Mouse (Mus musculus): ENCODE results near the gene Ccnyl1. TPM values are rescaled to one million over a fixed set of nuclear protein-coding genes. Genes with fewer than 3 reads are reported as not detected.

Gene Ccnyl1
- polyA plus RNA-seq, 1 experiment from 2014 or later: 5.8 TPM

GRCm38 (mm10) chr1:64709891-64710290 is 19.6 kb downstream of the Ccnyl1 start:
- H3K36me3 ChIP-seq (replicated peaks): no peaks in the 10 kb centered on the region
- no peaks in the 10 kb centered on the region for H3K4me1 ChIP-seq
- no peaks in the 10 kb centered on the region for H3K27me3 ChIP-seq (replicated peaks)
- no peak overlapping the region for H3K27ac ChIP-seq
- H3K9ac ChIP-seq: no peak overlapping the region
- no peaks in the 10 kb centered on the region for H3K9me3 ChIP-seq
- no peak for ATAC-seq (replicated peaks)
- H3K4me3 ChIP-seq: no peak overlapping the region
- WGBS: 13% methylated on average over 2 of the region's 2 CpGs
- no peak overlapping the region for H3K4me2 ChIP-seq

- H3K27me3 ChIP-seq (replicated peaks): no peaks in the 10 kb centered on the region
- H3K27ac ChIP-seq: no peak overlapping the region
- H3K4me3 ChIP-seq: no peak overlapping the region
- 84% methylated on average over 14 of the region's 14 CpGs for WGBS
- no peaks in the 10 kb centered on the region for H3K36me3 ChIP-seq (replicated peaks)
- H3K4me2 ChIP-seq: no peak overlapping the region
- no peaks in the 10 kb centered on the region for H3K9me3 ChIP-seq
- no peak overlapping the region for H3K9ac ChIP-seq
- no peak for ATAC-seq (replicated peaks)
- H3K4me1 ChIP-seq: no peaks in the 10 kb centered on the region
Observed at GRCm38 (mm10) chr1:64712006-64712760, 21.9 kb downstream of the Ccnyl1 start.

GRCm38 (mm10) chr1:64715458-64715857 is 25.2 kb downstream of the Ccnyl1 start:
- Histone ChIP-seq H3K9ac (no peak overlapping the region), H3K4me2 (no peak overlapping the region), H3K4me1 (no peaks in the 10 kb centered on the region), H3K27me3 (replicated peaks) (no peaks in the 10 kb centered on the region), H3K4me3 (no peak overlapping the region), H3K9me3 (no peaks in the 10 kb centered on the region), H3K27ac (no peak overlapping the region), H3K36me3 (replicated peaks) (no peaks in the 10 kb centered on the region; the same call in 1 of the 2 replicates)
- no peak for ATAC-seq (replicated peaks)
- WGBS: 65% methylated on average over 2 of the region's 2 CpGs

GRCm38 (mm10) chr1:64716589-64717304 is 26.5 kb downstream of the Ccnyl1 start:
- no peaks in the 10 kb centered on the region for H3K9me3 ChIP-seq
- H3K4me1 ChIP-seq: 0 out of 2 replicates have a peak, but pooled peaks cover 4% of the 10 kb centered on the region
- H3K4me2 ChIP-seq: no peak overlapping the region
- no peak overlapping the region for H3K4me3 ChIP-seq
- H3K9ac ChIP-seq: no peak overlapping the region
- no peaks in the 10 kb centered on the region for H3K27me3 ChIP-seq (replicated peaks)
- peaks cover 1% of the 10 kb centered on the region; the same call in 1 of the 2 replicates for H3K36me3 ChIP-seq (replicated peaks)
- 89% methylated on average over 7 of the region's 7 CpGs for WGBS
- ATAC-seq (replicated peaks): no peak
- no peak overlapping the region for H3K27ac ChIP-seq

GRCm38 (mm10) chr1:64717504-64717903 is 27.2 kb downstream of the Ccnyl1 start:
- Histone ChIP-seq H3K4me1 (0 out of 2 replicates have a peak, but pooled peaks cover 4% of the 10 kb centered on the region), H3K27me3 (replicated peaks) (no peaks in the 10 kb centered on the region), H3K4me2 (no peak overlapping the region), H3K4me3 (no peak overlapping the region), H3K27ac (no peak overlapping the region), H3K9me3 (no peaks in the 10 kb centered on the region), H3K36me3 (replicated peaks) (peaks cover 7% of the 10 kb centered on the region; the same call in 1 of the 2 replicates), H3K9ac (no peak overlapping the region)
- ATAC-seq (replicated peaks): peak; percentile 84

- H3K27ac ChIP-seq: no peak overlapping the region
- H3K4me3 ChIP-seq: no peak overlapping the region
- ATAC-seq (replicated peaks): peak; percentile 56; the same call in 1 of the 2 replicates
- 54% methylated on average over 10 of the region's 10 CpGs for WGBS
- H3K4me1 ChIP-seq: 0 out of 2 replicates have a peak, but pooled peaks cover 4% of the 10 kb centered on the region
- peaks cover 12% of the 10 kb centered on the region; the same call in 1 of the 2 replicates for H3K36me3 ChIP-seq (replicated peaks)
- H3K27me3 ChIP-seq (replicated peaks): no peaks in the 10 kb centered on the region
- H3K9ac ChIP-seq: no peak overlapping the region
- H3K9me3 ChIP-seq: no peaks in the 10 kb centered on the region
- H3K4me2 ChIP-seq: no peak overlapping the region
Observed at GRCm38 (mm10) chr1:64721034-64721587, 30.9 kb downstream of the Ccnyl1 start.

- H3K9me3 ChIP-seq: no peaks in the 10 kb centered on the region
- no peak overlapping the region for H3K4me2 ChIP-seq
- no peak overlapping the region for H3K4me3 ChIP-seq
- H3K9ac ChIP-seq: no peak overlapping the region
- H3K4me1 ChIP-seq: peaks cover 12% of the 10 kb centered on the region
- no peak for ATAC-seq (replicated peaks)
- no peaks in the 10 kb centered on the region for H3K36me3 ChIP-seq (replicated peaks)
- 57% methylated on average over 4 of the region's 4 CpGs for WGBS
- peaks cover 16% of the 10 kb centered on the region for H3K27me3 ChIP-seq (replicated peaks)
- no peak overlapping the region for H3K27ac ChIP-seq
Observed at GRCm38 (mm10) chr1:64730046-64730445, 39.8 kb downstream of the Ccnyl1 start.

- Histone ChIP-seq H3K4me2 (0 out of 2 replicates have a peak overlapping the region, but pooled peaks have one; percentile 0), H3K27me3 (replicated peaks) (peaks cover 31% of the 10 kb centered on the region), H3K27ac (no peak overlapping the region), H3K9me3 (no peaks in the 10 kb centered on the region), H3K4me3 (no peak overlapping the region), H3K9ac (no peak overlapping the region), H3K36me3 (replicated peaks) (no peaks in the 10 kb centered on the region), H3K4me1 (peaks cover 23% of the 10 kb centered on the region)
- ATAC-seq (replicated peaks): no peak
- 61% methylated on average over 16 of the region's 16 CpGs for WGBS
Observed at GRCm38 (mm10) chr1:64731341-64732020, 41.2 kb downstream of the Ccnyl1 start.

GRCm38 (mm10) chr1:64732161-64732560 is 41.9 kb downstream of the Ccnyl1 start:
- Histone ChIP-seq H3K4me3 (no peak overlapping the region), H3K4me1 (peaks cover 30% of the 10 kb centered on the region), H3K27ac (no peak overlapping the region), H3K36me3 (replicated peaks) (no peaks in the 10 kb centered on the region), H3K4me2 (0 out of 2 replicates have a peak overlapping the region, but pooled peaks have one; percentile 0), H3K9ac (no peak overlapping the region), H3K27me3 (replicated peaks) (peaks cover 38% of the 10 kb centered on the region), H3K9me3 (no peaks in the 10 kb centered on the region)
- WGBS: 48% methylated on average over 10 of the region's 10 CpGs
- ATAC-seq (replicated peaks): no peak

- no peak for ATAC-seq (replicated peaks)
- Histone ChIP-seq H3K27me3 (replicated peaks) (peaks cover 41% of the 10 kb centered on the region), H3K9ac (no peak overlapping the region), H3K27ac (no peak overlapping the region), H3K4me3 (no peak overlapping the region), H3K9me3 (no peaks in the 10 kb centered on the region), H3K4me1 (peaks cover 32% of the 10 kb centered on the region), H3K36me3 (replicated peaks) (no peaks in the 10 kb centered on the region), H3K4me2 (no peak overlapping the region)
- 63% methylated on average over 7 of the region's 7 CpGs for WGBS
Observed at GRCm38 (mm10) chr1:64732637-64733200, 42.5 kb downstream of the Ccnyl1 start.

- WGBS: 13% methylated on average over 11 of the region's 11 CpGs
- Histone ChIP-seq H3K9me3 (no peaks in the 10 kb centered on the region), H3K27ac (no peak overlapping the region), H3K9ac (no peak overlapping the region), H3K36me3 (replicated peaks) (no peaks in the 10 kb centered on the region), H3K4me2 (0 out of 2 replicates have a peak overlapping the region, but pooled peaks have one; percentile 17), H3K4me3 (no peak overlapping the region), H3K4me1 (peaks cover 41% of the 10 kb centered on the region), H3K27me3 (replicated peaks) (peaks cover 50% of the 10 kb centered on the region)
- no peak for ATAC-seq (replicated peaks)
Observed at GRCm38 (mm10) chr1:64733453-64734245, 43.4 kb downstream of the Ccnyl1 start.

Measured in midbrain, embryonic 15.5 days (tissue).